Mouse (Mus musculus): Measurements from ENCODE around the gene Ube2q1. TPM values are rescaled to one million over a fixed set of nuclear protein-coding genes. Genes with fewer than 3 reads are reported as not detected.

Ube2q1 gene
- polyA plus RNA-seq, 1 experiment, result 49.1 TPM

GRCm38 (mm10) chr3:89781640-89782039 is 8.2 kb downstream of the Ube2q1 start:
- Histone ChIP-seq H3K4me1 (replicated peaks; ENCODE audit: control insufficient read depth, insufficient read depth, low read length) (no peaks in the 10 kb centered on the region), H3K36me3 (ENCODE audit: control insufficient read depth, insufficient read depth, low read length) (peaks cover 56% of the 10 kb centered on the region), H3K27ac (ENCODE audit: control insufficient read depth, insufficient read depth, low read length) (no peak overlapping the region), H3K4me3 (ENCODE audit: control insufficient read depth, insufficient read depth, low read length) (no peak overlapping the region), H3K27me3 (ENCODE audit: control insufficient read depth, insufficient read depth, low read length) (no peaks in the 10 kb centered on the region)
- 91% methylated on average over 5 of the region's 5 CpGs for WGBS
- TF ChIP-seq CTCF (IDR thresholded peaks at IDR 0.05; ENCODE audit: borderline replicate concordance, control insufficient read depth, extremely low read depth, insufficient read depth, low read length, poor library complexity) (no peak), POLR2A (IDR thresholded peaks at IDR 0.05; ENCODE audit: control insufficient read depth, extremely low read depth, insufficient read depth, low read length, poor library complexity) (no peak)
- no peak for DNase-seq

- H3K4me3 ChIP-seq (ENCODE audit: control insufficient read depth, insufficient read depth, low read length), result no peak overlapping the region
- DNase-seq, result peak; percentile 28
- no peak overlapping the region for H3K27ac ChIP-seq (ENCODE audit: control insufficient read depth, insufficient read depth, low read length)
- H3K4me1 ChIP-seq (replicated peaks; ENCODE audit: control insufficient read depth, insufficient read depth, low read length), result no peaks in the 10 kb centered on the region
- H3K36me3 ChIP-seq (ENCODE audit: control insufficient read depth, insufficient read depth, low read length), result peaks cover 22% of the 10 kb centered on the region
- no peaks in the 10 kb centered on the region for H3K27me3 ChIP-seq (ENCODE audit: control insufficient read depth, insufficient read depth, low read length)
- TF ChIP-seq CTCF (IDR thresholded peaks at IDR 0.05; ENCODE audit: borderline replicate concordance, control insufficient read depth, extremely low read depth, insufficient read depth, low read length, poor library complexity) (0 out of 2 replicates have a peak, but pooled peaks have one; percentile 25), POLR2A (IDR thresholded peaks at IDR 0.05; ENCODE audit: control insufficient read depth, extremely low read depth, insufficient read depth, low read length, poor library complexity) (no peak)
- 23% methylated on average over 11 of the region's 11 CpGs for WGBS
These were observed 11.8 kb downstream of the Ube2q1 start for GRCm38 (mm10) chr3:89784991-89785753.

GRCm38 (mm10) chr3:89786275-89786674 is 12.9 kb downstream of the Ube2q1 start:
- H3K27me3 ChIP-seq (ENCODE audit: control insufficient read depth, insufficient read depth, low read length), result no peaks in the 10 kb centered on the region
- no peak for TF ChIP-seq POLR2A (IDR thresholded peaks at IDR 0.05; ENCODE audit: control insufficient read depth, extremely low read depth, insufficient read depth, low read length, poor library complexity)
- no peak for TF ChIP-seq CTCF (IDR thresholded peaks at IDR 0.05; ENCODE audit: borderline replicate concordance, control insufficient read depth, extremely low read depth, insufficient read depth, low read length, poor library complexity)
- peaks cover 13% of the 10 kb centered on the region for H3K36me3 ChIP-seq (ENCODE audit: control insufficient read depth, insufficient read depth, low read length)
- H3K27ac ChIP-seq (ENCODE audit: control insufficient read depth, insufficient read depth, low read length), result no peak overlapping the region
- over 99% methylated on average over 6 of the region's 6 CpGs for WGBS
- H3K4me1 ChIP-seq (replicated peaks; ENCODE audit: control insufficient read depth, insufficient read depth, low read length), result no peaks in the 10 kb centered on the region
- no peak for DNase-seq
- no peak overlapping the region for H3K4me3 ChIP-seq (ENCODE audit: control insufficient read depth, insufficient read depth, low read length)

GRCm38 (mm10) chr3:89788680-89789352 is 15.4 kb downstream of the Ube2q1 start:
- Histone ChIP-seq H3K27ac (ENCODE audit: control insufficient read depth, insufficient read depth, low read length) (no peak overlapping the region), H3K36me3 (ENCODE audit: control insufficient read depth, insufficient read depth, low read length) (no peaks in the 10 kb centered on the region), H3K4me1 (replicated peaks; ENCODE audit: control insufficient read depth, insufficient read depth, low read length) (no peaks in the 10 kb centered on the region), H3K4me3 (ENCODE audit: control insufficient read depth, insufficient read depth, low read length) (no peak overlapping the region), H3K27me3 (ENCODE audit: control insufficient read depth, insufficient read depth, low read length) (no peaks in the 10 kb centered on the region)
- TF ChIP-seq POLR2A (IDR thresholded peaks at IDR 0.05; ENCODE audit: control insufficient read depth, extremely low read depth, insufficient read depth, low read length, poor library complexity) (no peak), CTCF (IDR thresholded peaks at IDR 0.05; ENCODE audit: borderline replicate concordance, control insufficient read depth, extremely low read depth, insufficient read depth, low read length, poor library complexity) (no peak)
- 90% methylated on average over 16 of the region's 16 CpGs for WGBS
- DNase-seq, result no peak

- no peak for TF ChIP-seq CTCF (IDR thresholded peaks at IDR 0.05; ENCODE audit: borderline replicate concordance, control insufficient read depth, extremely low read depth, insufficient read depth, low read length, poor library complexity)
- WGBS, result 83% methylated on average over 2 of the region's 2 CpGs
- Histone ChIP-seq H3K27me3 (ENCODE audit: control insufficient read depth, insufficient read depth, low read length) (no peaks in the 10 kb centered on the region), H3K4me1 (replicated peaks; ENCODE audit: control insufficient read depth, insufficient read depth, low read length) (peaks cover 4% of the 10 kb centered on the region; the same call in 1 of the 2 replicates), H3K27ac (ENCODE audit: control insufficient read depth, insufficient read depth, low read length) (no peak overlapping the region), H3K4me3 (ENCODE audit: control insufficient read depth, insufficient read depth, low read length) (no peak overlapping the region), H3K36me3 (ENCODE audit: control insufficient read depth, insufficient read depth, low read length) (no peaks in the 10 kb centered on the region)
- DNase-seq, result no peak
These were observed 21.2 kb downstream of the Ube2q1 start for GRCm38 (mm10) chr3:89794616-89795015.

GRCm38 (mm10) chr3:89795746-89796145 is 22.3 kb downstream of the Ube2q1 start:
- no peak for DNase-seq
- TF ChIP-seq POLR2A (IDR thresholded peaks at IDR 0.05; ENCODE audit: control insufficient read depth, extremely low read depth, insufficient read depth, low read length, poor library complexity) (no peak), CTCF (IDR thresholded peaks at IDR 0.05; ENCODE audit: borderline replicate concordance, control insufficient read depth, extremely low read depth, insufficient read depth, low read length, poor library complexity) (no peak)
- H3K4me1 ChIP-seq (replicated peaks; ENCODE audit: control insufficient read depth, insufficient read depth, low read length), result peaks cover 4% of the 10 kb centered on the region; the same call in 1 of the 2 replicates
- 58% methylated on average over 5 of the region's 5 CpGs for WGBS
- H3K27ac ChIP-seq (ENCODE audit: control insufficient read depth, insufficient read depth, low read length), result no peak overlapping the region
- H3K36me3 ChIP-seq (ENCODE audit: control insufficient read depth, insufficient read depth, low read length), result no peaks in the 10 kb centered on the region
- no peaks in the 10 kb centered on the region for H3K27me3 ChIP-seq (ENCODE audit: control insufficient read depth, insufficient read depth, low read length)
- no peak overlapping the region for H3K4me3 ChIP-seq (ENCODE audit: control insufficient read depth, insufficient read depth, low read length)
